Mouse (Mus musculus) urinary bladder, postnatal 10 days (tissue): ENCODE measurements around the gene Cd5.

ENCODE experiments used
- DNase-seq: peaks from one replicate; pipeline ENCODE4 v3.0.0; 2022; ENCODE audit warnings: low spot score

Gene Cd5

GRCm38 (mm10) chr19:10701013-10701726 is 37.6 kb downstream of the Cd5 start:
- DNase-seq, result no peak

DNA sequence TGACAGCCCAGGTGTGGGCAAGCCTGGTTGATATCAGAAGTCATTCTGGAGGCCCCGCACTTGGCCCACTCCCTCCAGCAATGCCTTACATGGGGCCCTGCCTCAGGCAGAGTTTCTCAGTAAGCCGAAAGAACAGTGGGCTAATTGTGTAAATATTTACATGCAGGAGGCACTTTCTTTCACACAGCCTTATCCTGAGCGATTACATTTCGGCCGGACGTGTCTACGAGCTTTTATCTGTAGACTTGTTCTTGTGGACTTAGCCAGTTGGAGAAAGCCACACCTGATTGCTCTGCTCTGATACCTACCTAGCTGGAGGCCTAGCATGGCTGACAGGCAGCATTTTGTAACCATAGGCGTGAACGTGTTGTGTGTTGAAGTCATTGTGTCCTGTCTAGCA is 39.0 kb downstream of the Cd5 start:
- no peak for DNase-seq

- no peak for DNase-seq
Measured at GRCm38 (mm10) chr19:10698131-10698991, 40.4 kb downstream of the Cd5 start.

DNA sequence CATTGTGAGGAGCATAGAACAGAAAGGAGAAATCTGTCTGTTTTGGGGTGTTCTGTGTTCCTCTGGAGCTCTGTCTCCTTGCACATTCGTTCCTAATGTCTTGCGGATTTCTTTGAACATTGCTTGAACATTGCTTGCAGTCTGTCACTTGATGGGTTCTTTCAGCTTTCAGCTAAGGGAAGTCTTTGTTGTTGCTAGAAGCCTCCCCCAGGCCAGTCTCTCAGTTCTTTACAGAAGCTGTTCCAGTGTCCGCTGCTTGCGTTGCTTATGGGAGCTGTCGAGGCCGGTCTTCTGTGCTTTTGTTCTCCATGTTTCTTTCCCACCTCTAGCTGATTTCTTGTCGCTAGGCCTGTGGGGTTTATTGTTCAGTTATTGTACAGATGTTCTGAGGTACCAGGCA is 43.0 kb downstream of the Cd5 start:
- no peak for DNase-seq

DNA sequence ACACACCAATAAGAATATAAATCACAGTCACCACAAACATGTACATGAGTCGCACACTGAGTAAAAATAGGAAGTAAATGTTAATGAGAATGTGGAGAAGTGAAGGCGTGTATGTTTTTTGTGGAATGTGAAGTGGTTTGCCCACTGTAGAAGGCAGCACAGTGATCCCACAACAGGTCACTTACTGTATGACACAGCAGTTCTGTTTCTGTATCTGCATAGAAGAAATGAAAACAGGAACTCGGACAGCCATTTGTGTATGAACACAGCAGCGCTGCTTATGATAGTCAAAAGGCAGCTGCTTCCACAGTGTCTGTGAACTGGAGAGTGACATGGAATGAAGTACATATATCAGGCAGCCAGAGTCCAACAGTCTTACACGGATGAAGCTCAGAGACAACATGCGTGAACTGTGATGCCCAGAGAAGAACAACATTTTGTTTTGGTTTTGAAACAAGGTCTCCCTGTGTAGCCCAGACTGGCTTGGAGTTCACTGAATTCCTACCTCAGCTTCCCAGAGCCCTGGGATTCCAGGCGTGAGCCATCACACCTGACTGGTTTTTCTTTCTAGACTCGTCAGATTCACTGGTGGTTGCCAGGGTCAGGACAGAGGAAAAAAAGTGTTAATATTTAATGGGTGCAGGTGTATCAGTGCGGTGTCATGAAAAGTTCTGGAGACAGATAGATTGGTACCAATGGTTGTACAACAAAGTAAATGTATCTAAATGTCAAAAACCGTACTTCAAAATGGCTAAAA is 44.7 kb downstream of the Cd5 start:
- DNase-seq, result no peak

DNA sequence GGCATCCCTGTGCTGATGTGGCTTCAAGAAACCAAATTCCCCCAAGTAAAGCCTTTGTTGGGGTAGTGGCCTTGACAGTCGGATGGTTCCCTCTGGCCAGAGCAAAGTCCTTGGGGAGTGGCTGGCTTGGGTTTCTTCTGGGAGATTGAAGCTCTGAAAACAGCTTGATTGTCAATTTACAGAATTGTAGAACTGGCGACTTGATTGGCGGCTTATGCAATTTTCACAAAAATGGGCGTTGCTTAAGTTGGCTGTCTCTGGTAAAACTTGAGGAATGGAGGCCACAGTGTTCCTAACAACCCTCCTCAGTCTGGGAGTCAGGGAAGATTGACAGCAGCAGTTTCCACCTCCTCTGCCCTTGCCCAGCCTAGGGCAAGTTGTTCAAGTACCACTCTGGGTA is 46.4 kb downstream of the Cd5 start:
- DNase-seq, result no peak

DNA sequence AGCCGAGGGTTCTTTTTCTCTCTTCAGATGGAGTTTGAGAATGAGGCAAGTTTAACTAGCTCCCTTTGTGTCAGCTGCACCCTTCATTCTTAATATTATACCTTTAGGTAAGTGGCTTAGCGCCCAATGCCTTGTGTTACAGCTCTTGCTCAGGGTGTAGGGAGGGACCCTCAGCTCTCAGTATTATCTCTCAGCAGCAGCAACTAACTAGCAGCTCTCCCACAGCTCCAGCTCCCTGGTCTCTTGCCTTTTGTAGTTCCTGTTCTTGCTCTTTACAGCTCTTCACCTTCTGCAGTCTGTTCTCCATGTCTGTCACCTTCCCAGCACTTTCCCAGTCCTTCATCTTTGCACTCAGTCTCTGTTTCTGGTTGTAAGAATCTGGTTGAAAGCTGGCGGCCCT is 47.1 kb downstream of the Cd5 start:
- DNase-seq, result no peak

- DNase-seq, result no peak
Measured at GRCm38 (mm10) chr19:10691121-10691520, 47.7 kb downstream of the Cd5 start.

DNA sequence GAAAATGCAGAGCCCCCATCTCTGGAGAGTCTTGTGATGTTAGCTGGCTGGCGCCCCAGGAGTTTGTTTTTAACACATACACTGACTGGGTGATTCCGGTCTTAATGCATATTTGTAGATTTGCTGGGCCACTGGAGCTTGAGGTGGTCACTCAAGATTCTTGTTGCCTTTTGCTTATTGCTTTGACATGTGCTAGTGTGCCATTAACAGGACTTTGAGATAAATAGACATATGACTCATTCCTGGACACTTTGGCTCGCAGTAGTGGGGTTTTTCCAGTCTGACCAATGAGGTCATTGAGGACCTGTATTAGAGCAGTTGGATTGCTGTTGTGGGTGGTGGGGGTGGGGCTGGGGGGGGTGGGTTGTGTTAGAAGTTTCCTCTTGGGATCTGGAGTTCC is 48.5 kb downstream of the Cd5 start:
- no peak for DNase-seq

GRCm38 (mm10) chr19:10689470-10690166 is 49.2 kb downstream of the Cd5 start:
- DNase-seq, result no peak

GRCm38 (mm10) chr19:10688537-10689352 is 50.1 kb downstream of the Cd5 start, which contains the start of gene Vps37c:
Vps37c (plus strand) TSS chr19:10688735.
- peak; percentile 83 for DNase-seq

DNA sequence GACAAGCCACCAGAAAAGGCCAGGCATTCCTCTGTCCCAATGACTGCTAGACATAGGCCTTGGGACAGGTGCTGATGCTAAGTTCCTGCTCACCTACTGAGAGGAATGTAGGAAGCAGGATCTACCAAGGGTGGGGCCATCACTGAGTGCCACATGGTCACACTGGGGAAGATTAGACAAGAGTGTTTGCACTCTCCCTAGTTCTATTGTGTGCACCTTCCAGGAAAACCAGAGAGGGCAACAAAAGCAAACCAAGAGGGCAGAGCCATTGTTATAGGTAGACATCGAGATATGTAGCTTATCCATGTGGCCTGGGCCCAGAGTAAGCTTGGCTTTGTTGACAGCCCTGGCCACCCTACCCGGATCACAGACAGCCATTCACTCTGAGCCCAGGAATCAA is 53.1 kb downstream of the Cd5 start:
- no peak for DNase-seq

GRCm38 (mm10) chr19:10685081-10685480 is 53.7 kb downstream of the Cd5 start:
- no peak for DNase-seq

GRCm38 (mm10) chr19:10681571-10681970 is 57.2 kb downstream of the Cd5 start:
- DNase-seq, result no peak

DNA sequence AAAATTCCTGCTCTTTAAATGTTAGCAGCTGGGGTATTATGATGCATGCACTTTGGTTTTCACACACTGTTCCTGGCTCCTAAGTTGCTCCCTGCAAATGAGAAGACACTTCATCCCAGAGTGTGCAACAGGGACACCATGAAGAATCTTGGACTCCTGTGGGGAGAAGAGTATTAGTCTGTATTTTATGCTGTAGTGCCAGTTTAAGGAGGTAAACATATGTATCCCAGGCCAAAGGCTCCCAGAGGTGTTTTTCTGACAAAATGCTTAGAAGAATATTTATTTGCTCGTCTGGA is 60.1 kb downstream of the Cd5 start:
- DNase-seq, result no peak

DNA sequence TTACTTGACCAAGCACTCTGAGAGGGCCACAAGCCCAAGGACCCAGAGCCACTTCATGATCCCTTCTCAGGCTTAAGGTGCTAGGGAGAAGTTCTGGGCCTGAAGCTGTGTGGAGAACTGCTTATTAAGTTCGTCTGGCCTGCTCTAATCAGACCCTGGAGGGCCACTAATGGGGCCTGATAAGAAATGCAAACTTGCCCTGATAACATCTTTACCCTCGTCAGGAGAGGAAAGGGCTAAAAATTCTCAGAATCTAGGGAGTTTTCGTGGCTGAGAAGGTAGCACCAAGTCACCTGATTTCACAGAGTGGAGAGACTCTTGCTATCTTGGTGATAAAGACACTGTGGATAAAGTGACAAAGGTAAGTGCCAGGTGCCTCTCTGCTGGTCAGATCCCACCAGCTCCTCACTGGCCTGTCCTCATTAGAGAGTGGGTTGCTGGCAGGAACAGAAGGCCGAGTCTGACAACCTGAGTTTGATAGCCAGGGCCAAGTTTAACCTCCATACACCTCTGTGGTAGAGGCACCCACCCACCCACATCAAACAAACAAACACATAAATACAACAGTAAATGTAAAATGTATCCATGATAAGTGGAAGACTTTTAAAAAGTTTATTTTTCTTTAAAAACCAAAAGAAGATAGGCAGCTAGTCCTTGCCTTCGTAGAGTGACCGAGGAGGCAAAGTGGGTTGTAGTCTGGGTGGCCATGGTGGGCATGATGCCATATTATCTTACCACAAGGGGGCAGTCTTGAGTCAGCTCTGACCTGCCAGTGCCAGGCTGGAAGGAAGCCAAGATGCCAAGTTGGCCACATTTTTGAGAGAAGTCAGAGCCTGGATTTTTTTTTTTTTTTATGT is 60.7 kb downstream of the Cd5 start, which contains the start of gene Pga5:
Pga5 (minus strand) TSS at position 157 of the 857 bp plus-strand sequence.
- peak; percentile 44 for DNase-seq

DNA sequence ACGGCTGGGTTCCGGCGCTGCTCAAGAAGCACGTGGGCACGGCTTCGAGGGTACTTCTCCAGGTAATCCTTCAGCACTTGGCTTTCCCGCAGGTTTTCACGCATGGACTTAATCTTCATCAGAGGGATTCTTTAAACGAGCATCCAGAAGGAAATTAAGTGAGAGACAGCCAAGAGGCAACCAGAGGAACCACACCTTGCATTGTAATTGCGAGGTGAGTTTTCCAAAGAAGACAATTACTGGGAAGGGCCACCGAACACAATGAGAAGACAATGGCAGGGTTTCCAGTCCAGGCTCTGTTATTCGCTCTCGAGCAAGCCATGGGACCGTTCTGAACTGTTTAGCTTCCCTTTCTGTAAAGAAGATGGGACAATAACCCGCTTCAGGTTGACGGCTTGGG is 62.1 kb downstream of the Cd5 start:
- no peak for DNase-seq

DNA sequence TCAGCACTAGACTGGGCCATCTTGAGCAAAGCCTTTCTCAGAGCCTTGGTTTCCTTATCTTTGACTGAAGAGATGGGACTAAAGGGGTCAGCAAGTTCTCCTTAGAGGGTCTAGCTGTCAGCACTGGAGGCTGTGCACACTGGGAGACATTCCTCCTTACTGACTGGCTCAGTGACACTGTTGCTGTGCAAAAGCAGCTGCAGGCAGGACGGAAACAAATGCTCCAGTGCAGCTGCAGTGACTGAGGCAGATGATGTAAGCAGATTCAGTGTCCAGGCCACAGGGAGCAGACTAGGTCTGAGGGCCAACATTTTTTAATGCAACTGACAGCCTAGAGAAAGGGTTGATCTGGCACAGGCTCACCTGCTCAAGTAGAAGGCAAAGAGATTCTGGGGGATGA is 65.5 kb downstream of the Cd5 start:
- no peak for DNase-seq

DNA sequence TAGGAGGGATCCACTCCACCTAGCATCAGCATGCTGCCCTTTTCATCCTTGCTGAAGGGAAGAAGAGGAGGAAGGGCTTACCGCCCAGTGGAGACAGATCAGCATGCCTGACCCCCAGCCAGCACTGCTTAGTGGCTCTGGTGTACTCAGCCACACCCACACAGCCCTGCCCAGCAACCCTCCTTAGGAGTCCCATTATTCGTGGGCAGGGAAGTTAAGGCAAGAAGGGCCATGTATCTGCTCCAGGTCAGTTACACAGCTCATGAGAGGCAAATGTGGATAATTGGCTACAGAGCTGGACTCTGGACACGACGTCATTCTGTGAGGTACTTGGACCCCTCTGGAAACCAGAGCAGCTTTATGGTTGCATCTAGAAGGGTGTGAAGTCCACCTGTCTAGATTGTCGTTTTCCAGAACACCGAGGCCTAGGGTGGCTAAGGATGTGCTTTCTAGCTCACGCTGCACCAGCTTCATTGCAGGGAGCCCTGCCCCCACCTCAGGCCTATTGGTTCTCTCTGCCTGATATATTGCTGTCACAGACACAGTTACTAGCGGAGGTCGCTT is 66.9 kb downstream of the Cd5 start:
- no peak for DNase-seq

- no peak for DNase-seq
Measured at GRCm38 (mm10) chr19:10671319-10671718, 67.5 kb downstream of the Cd5 start.
